Mouse (Mus musculus): Measurements from ENCODE around the gene Ppp1r36. TPM values are rescaled to one million over a fixed set of nuclear protein-coding genes. Genes with fewer than 3 reads are reported as not detected.

Ppp1r36 gene
- total RNA-seq, 2 experiments from 2014 or later: not detected

DNA sequence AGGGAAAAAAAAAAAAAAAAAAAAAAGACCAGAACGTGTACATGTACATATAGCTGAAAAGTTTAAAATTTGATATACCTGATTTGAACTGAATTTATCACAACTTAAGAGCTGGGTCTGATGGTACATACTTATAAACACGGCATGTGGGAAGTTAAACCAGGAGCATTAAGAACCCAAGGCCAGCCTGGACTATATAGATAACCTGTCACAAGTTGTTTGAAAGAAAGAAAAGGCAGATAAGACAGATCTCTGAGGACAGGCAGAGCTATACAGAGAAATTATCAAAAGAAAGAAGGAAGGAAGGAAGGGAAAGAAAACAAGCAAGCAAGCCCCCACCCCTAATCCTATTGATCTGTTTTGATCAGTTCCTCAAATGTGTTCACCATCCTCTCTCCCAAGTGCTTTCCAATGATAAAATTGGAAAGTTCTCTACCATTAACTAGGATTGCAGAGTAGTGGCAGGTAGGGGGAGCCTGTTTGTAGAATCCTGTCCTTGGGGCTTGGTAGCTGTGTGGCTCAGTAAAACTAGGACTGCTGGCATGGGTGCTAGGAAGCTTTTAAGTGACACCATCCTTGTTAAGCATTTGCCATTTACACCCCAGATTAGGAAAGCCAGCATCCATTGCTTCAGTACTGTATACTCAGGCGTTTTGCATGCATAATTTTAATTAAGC, 25.6 kb upstream of the Ppp1r36 start:
- peak; percentile 62; the same call in 1 of the 2 replicates for ATAC-seq (replicated peaks; ENCODE audit: low FRiP score, poor library complexity, severe bottlenecking)

DNA sequence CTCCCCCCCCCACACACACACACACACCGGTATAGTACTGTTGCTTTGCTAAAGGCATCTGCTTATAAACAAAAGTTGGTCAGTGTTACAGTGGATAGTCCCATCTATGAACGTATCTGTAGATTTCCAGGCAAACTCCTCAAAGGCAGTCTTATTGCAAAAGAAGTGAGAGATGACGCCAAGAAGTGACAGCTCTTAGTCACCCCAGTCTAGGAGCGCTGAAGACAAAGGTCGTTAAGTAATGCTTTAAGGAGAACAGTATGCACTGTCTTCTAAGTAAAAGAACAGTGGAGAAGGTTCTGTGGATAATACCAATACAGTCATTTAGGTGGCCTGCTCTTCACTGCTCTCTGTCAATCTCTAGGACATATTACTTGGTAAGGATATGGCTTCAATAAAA, 24.4 kb upstream of the Ppp1r36 start:
- ATAC-seq (replicated peaks; ENCODE audit: low FRiP score, poor library complexity, severe bottlenecking): no peak

DNA sequence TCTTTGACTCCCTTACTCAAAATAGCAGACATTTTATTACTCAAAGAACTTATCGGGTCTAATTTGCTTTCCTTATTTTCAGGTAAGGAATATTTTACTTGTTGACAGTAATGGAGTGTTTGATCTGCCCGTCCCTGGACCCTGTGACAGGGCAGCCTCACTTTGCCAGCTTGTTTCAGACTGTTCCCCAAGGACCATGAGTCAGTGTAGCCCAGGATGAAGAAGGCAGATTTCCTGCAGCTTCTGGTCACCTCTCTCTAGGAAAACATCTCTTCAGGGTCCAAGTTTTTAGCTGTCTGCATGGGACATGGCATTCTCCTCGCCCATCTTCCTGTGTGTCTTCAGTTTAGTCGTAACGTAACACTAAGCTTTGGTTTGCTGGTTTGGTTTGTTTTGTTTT, 20.1 kb upstream of the Ppp1r36 start:
- no peak for ATAC-seq (replicated peaks; ENCODE audit: low FRiP score, poor library complexity, severe bottlenecking)

DNA sequence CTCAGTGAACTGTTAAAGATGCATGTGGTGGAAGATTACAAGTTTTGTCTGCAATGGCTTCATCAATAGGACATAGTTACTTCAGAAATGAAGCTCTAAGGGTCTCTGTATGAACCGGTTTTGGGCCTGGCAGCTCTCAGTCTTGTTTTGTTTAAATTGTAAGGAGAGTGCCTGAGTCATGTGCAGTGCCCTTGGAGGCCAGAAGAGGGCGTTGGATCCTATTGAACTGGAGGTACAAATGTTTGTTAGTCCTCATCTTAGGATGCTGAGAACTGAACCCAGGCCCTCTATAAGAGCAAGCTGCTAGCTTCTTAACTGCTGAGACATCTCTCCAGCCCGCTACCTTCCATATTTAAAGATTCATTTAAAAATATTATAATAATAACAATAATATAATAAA, 15.7 kb upstream of the Ppp1r36 start:
- no peak for ATAC-seq (replicated peaks; ENCODE audit: low FRiP score, poor library complexity, severe bottlenecking)

DNA sequence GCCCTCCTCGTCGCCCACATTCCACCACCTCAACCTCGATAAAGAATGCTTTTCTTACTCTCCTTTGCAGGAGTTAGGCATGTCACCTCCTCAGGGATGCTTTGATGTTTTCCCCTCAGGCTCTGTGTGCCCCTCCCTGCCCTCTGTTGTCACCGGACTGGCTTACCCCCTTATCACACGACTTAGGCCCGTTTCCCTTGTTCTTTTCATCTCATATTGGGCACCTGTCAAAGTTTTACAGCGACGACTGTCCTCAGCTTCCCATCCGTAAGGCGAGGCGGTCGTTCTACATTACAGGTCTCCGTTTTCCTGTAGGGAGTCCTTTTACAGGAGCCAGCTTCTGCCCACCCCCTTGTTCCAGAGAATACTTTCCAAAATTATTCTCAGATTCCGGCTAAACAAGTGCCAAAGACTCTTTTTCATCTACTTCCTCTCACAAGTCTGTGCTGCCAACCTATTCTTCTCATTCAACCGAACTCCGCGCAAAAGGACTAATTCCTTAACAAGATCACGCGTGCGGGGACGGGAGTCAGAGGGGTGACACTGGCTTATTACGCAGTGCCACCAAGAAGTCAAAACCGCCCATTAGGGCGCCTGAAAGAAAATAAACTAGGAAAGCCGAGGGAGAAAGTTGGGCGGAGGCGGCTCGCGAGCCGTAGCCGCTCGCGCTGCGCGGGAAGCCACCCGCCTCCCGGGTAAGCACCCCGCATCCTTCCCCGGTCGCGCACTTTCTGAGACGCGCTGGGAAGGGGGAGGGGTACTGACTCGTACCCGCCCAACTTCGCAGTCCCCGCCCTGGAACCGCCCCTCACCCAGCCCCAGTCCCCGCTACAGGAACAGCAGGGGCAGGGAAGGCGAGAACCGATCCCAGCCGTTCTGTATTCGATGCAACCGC, 14.1 kb upstream of the Ppp1r36 start:
- peak; percentile 75 for ATAC-seq (replicated peaks; ENCODE audit: low FRiP score, poor library complexity, severe bottlenecking)

DNA sequence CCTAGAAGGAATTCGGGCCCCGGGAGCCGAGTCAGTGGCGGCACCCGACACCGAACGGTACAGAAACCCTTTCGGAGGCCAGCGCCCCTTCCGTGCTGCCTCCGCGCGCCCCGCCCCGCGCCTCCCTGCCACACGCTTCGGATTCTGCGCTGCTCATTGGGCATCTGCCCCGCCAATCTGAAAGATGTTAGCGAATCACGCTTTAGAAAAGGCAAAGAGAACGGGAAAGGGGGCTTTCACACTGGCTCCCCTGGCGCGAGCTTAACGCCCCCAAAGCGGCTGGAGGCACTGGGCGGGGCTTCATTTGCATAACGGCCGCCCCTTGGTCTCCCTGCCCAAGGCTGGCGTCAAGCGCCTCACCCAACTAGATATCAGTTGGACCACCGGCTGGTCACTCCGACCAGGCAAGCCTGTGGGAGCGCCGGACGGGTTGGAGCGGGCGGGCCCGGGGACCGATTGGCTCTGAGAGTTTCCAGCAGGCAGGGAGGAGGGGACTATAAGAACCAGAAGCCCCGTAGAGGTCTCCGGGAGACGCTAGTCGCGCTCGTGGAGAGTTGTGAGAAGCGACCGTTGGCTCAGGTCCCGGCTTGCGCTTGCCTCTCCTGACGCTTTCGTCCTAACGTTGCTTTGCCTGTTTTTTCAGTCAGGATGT, 13.3 kb upstream of the Ppp1r36 start, which contains the start of gene Hspa2:
Hspa2 (plus strand) TSS at position 291 of the 652 bp plus-strand sequence.
- ATAC-seq (replicated peaks; ENCODE audit: low FRiP score, poor library complexity, severe bottlenecking): peak; percentile 92

DNA sequence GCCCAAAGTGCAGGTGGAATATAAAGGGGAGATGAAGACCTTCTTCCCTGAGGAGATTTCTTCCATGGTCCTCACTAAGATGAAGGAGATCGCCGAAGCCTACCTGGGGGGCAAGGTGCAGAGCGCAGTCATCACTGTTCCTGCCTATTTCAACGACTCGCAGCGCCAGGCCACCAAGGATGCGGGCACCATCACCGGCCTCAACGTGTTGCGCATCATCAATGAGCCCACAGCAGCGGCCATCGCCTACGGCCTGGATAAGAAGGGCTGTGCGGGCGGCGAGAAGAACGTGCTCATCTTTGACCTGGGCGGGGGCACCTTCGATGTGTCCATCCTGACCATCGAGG, 12.5 kb upstream of the Ppp1r36 start:
- no peak for ATAC-seq (replicated peaks; ENCODE audit: low FRiP score, poor library complexity, severe bottlenecking)

DNA sequence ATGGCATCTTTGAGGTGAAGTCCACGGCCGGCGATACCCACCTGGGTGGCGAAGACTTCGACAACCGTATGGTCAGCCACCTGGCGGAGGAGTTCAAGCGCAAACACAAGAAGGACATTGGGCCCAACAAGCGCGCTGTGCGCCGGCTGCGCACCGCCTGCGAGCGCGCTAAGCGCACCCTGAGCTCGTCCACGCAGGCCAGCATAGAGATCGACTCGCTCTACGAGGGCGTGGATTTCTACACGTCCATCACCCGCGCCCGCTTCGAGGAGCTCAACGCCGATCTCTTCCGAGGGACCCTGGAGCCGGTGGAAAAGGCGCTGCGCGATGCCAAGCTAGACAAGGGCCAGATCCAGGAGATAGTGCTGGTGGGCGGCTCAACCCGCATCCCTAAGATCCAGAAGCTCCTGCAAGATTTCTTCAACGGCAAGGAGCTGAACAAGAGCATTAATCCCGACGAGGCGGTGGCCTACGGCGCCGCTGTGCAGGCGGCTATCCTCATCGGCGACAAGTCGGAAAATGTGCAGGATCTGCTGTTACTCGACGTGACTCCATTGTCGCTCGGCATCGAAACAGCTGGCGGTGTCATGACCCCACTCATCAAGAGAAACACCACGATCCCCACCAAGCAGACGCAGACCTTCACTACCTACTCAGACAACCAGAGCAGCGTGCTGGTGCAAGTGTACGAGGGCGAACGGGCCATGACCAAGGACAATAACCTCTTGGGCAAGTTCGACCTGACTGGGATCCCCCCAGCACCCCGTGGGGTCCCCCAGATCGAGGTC, 12.0 kb upstream of the Ppp1r36 start:
- ATAC-seq (replicated peaks; ENCODE audit: low FRiP score, poor library complexity, severe bottlenecking): no peak

DNA sequence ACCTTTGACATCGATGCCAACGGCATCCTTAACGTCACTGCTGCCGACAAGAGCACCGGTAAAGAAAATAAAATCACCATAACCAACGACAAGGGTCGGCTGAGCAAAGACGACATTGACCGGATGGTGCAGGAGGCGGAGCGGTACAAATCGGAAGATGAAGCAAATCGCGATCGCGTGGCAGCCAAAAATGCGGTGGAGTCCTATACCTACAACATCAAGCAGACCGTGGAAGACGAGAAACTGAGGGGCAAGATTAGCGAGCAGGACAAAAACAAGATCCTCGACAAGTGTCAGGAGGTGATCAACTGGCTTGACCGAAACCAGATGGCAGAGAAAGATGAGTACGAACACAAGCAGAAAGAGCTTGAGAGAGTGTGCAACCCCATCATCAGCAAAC, 11.4 kb upstream of the Ppp1r36 start:
- no peak for ATAC-seq (replicated peaks; ENCODE audit: low FRiP score, poor library complexity, severe bottlenecking)

DNA sequence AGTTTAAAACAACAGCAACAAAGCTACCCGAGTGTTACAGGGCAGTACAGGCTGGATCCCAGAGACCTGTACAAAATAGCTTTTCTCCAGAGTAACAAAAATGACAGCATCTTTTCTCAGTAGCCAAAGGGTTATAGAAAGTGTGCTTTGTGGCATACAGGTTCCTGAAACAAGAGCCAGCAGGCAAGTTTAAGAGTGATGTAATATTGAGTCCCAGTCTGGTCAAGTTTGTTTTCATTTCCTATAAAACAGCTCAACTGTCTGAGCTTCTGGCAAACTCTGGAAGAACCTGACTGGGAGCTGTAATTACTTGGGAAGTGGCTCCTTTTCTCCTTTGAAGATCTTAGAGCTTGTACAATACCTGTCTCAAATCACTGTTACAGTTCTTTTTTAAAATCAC, 10.2 kb upstream of the Ppp1r36 start:
- ATAC-seq (replicated peaks; ENCODE audit: low FRiP score, poor library complexity, severe bottlenecking): no peak

DNA sequence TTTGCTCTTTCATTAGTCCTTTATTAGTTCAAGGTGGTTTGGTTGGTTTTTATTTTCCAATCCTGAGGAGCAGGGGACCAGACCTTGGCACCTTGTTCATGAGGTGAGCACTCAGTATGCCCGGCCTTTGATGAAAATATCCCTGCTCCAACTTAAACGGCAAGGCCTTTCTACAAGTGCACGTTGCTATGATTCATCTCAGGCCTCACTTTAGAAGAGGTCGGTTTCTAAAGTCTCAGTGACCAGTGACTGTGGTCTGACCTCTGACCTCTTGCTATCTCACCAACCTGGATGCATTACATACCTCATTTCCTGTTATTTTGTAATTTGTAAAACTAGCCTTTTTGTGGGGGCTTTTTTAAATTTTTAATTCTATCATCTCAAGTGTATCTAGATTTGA, 8.2 kb upstream of the Ppp1r36 start:
- ATAC-seq (replicated peaks; ENCODE audit: low FRiP score, poor library complexity, severe bottlenecking): no peak

DNA sequence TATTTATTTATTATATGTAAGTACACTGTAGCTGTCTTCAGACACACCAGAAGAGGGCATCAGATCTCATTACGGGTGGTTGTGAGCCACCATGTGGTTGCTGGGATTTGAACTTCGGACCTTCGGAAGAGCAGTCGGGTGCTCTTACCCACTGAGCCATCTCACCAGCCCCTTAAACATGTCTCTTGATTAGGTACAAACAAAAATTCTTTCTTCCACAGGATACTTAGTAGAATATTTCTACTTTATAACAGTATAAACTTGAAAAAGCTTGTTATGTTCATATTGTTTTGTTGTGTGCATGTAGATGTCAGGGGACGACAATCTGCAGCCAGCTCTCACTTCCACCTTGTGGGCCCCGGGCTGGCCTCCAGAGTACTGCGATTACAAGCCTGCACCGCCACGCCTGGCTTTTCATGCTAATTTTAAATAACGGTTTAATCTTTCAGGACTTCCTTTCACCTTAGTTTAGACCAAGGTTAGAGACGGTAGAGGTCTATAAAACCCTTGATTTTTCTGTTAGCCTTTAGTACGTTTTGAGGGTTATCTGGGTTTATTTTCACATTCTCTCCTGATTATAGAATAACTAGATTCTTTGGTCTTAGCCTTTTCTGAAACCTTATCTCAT, 1.8 kb upstream of the Ppp1r36 start:
- ATAC-seq (replicated peaks; ENCODE audit: low FRiP score, poor library complexity, severe bottlenecking): no peak

DNA sequence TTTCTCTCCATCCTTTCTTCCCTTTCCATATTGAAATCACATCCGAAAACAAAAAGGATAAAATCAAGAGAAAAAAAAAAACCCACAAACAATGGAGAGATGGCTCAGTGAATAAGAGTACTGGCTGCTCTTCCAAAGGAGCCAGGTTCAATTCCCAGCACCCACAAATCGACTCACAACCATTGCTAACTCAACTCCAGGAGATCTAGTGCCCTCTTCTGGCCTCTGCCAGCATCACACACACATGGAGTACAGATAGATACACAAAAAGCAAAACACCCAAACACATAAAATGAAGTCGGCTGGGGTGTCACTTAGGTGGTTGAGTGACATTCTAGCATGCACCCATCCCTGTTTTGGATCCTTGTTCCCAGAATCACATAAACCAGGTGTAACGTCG, 1.0 kb downstream of the Ppp1r36 start:
- no peak for ATAC-seq (replicated peaks; ENCODE audit: low FRiP score, poor library complexity, severe bottlenecking)

DNA sequence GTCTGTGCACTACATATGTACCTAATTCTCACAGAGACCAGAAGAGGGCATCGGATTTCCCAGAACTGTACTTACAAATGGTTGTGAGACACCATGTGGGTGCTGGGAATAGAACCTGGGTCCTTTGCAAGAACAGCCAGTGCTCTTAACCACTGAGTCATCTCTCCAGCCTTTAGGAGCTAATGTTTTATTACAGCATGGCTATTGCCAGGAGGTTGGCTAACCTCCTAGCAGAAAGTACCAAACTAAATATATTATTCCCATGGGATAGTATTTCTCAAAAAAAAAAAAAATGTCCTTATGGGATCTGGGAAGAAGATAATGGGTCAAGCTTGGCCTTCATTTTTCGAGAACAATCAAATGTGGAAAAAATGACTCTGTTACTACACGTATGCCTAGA, 7.9 kb downstream of the Ppp1r36 start:
- no peak for ATAC-seq (replicated peaks; ENCODE audit: low FRiP score, poor library complexity, severe bottlenecking)

DNA sequence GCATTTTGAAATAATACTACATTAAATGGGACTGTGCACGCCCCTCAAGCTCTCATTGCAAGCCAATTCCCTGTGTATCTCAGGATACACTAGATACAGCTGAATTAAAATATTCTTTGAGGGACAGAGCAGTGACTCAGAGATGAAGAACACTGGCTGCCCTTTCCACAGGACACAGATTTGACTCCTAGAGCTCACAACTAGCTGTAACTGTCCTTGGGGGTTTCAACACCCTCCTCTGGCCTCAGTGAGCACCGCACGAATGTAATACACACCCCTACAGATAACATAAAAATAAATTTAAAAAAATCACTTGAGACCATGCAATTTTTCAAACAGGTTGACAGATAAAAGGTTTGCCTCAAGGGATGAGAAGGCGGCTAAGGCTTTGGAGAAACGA, 10.2 kb downstream of the Ppp1r36 start:
- ATAC-seq (replicated peaks; ENCODE audit: low FRiP score, poor library complexity, severe bottlenecking): no peak

DNA sequence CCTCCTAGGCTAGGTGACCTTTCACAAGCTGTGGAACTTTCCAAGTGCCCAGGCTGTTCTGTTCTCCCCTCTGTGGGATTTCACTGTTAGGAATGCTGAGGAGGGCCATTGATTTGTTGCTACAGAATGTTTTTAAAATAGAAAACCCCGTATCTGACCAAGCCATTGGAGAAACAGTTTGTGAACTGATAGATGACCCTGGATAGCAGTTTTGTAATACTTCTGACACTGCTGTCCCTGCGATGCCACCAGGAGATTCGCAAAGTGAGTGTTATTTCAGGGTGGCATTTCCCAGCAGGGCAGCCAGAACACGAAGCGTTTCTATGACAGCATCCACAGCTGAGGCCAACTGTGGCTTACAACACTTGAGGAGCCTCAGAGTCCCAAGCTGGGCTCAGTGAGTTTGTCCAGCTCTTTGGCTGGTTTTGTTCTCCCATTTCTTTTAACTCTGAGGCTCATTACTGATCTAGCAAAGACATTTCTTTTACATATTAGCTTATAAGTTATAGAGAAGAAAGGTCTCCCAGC, 13.6 kb downstream of the Ppp1r36 start:
- no peak for ATAC-seq (replicated peaks; ENCODE audit: low FRiP score, poor library complexity, severe bottlenecking)

DNA sequence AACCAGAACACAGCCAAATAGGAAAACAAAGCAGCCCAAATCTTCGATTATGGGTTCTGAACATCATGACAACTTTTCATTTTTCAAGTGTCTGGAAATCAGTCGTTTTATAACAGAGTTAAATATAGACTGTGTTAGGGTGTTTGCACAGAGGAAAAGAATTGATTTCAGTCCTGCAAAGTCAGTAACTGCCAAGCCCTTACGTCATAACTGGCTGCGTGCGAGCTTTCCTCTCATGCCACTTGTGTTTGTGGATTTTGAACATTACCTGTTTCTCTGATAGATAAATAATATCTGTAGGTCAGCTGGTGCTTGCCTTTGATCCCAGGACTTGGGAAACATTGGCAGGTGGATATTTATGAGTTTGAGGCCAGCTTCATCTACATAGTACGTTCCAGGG, 14.1 kb downstream of the Ppp1r36 start:
- ATAC-seq (replicated peaks; ENCODE audit: low FRiP score, poor library complexity, severe bottlenecking): no peak

DNA sequence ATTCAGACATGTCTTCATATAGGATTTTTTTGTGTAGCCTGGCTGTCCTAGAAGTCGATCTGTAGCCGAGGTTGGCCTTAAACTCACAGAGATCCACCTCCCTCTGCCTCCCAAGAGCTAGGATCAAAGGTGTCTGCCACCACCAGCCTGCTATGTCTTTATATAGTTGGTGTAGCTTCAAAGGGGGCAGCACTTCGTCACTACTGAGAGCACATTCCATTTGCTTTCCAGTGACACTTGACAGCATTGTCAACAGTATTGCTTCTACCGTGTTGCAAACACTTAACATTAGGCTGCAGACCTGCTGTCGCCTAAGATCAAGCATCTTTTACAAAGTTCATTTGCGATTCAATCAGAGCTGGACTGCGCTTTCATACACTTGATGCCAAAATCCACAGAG, 16.8 kb downstream of the Ppp1r36 start:
- ATAC-seq (replicated peaks; ENCODE audit: low FRiP score, poor library complexity, severe bottlenecking): no peak

DNA sequence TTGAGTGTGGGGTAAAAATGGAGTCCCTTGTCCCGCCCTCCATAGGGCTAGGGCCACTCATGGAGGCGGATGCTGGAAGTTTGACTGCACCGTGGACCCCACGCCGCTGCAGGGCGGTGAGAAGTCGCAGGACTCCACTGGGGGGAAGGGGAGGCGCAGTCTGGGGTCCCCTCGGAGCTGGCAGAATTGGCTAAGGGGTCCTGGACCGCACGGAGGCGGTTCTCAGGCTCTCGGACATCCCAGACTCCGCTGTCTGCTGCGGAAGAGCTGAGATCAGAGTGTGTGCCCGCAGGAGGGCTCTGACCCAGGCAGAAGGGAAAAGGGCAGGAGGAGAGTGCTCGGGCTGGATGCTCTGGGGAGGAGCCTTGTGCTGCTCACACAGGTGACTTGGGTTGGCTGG, 17.7 kb downstream of the Ppp1r36 start:
- ATAC-seq (replicated peaks; ENCODE audit: low FRiP score, poor library complexity, severe bottlenecking): no peak

Data from erythroblast, adult 5-6 weeks (primary cell).